Mouse (Mus musculus) liver (tissue): ENCODE results near the gene Macrod1.
A peak's percentile ranks its signal among the peaks of the same experiment; 100 is the strongest.

Source experiments
- DNase-seq: peaks from one replicate; pipeline ENCODE4 v3.0.0-alpha.2; 2020; ENCODE audit warnings: mixed read lengths

Macrod1 gene

GRCm38 (mm10) chr19:7116038-7116731 lies 59.6 kb downstream of the Macrod1 start:
- no peak for DNase-seq

- peak; percentile 80 for DNase-seq
Measured at GRCm38 (mm10) chr19:7117141-7117540, 60.5 kb downstream of the Macrod1 start.

GRCm38 (mm10) chr19:7117653-7118307 lies 61.2 kb downstream of the Macrod1 start:
- DNase-seq, result peak; percentile 76

- no peak for DNase-seq
Measured at GRCm38 (mm10) chr19:7121252-7121651, 64.6 kb downstream of the Macrod1 start.

GRCm38 (mm10) chr19:7122277-7122676 lies 65.7 kb downstream of the Macrod1 start:
- no peak for DNase-seq

- DNase-seq, result no peak
Measured at GRCm38 (mm10) chr19:7122698-7123306, 66.2 kb downstream of the Macrod1 start.

- no peak for DNase-seq
Measured at GRCm38 (mm10) chr19:7125526-7126156, 69.0 kb downstream of the Macrod1 start.

GRCm38 (mm10) chr19:7126209-7126608 lies 69.6 kb downstream of the Macrod1 start:
- no peak for DNase-seq

GRCm38 (mm10) chr19:7126933-7127332 lies 70.3 kb downstream of the Macrod1 start:
- DNase-seq, result no peak

GRCm38 (mm10) chr19:7128551-7129475 lies 72.2 kb downstream of the Macrod1 start:
- no peak for DNase-seq

- no peak for DNase-seq
Measured at GRCm38 (mm10) chr19:7130317-7130716, 73.7 kb downstream of the Macrod1 start.

- DNase-seq, result no peak
Measured at GRCm38 (mm10) chr19:7133436-7133835, 76.8 kb downstream of the Macrod1 start.

GRCm38 (mm10) chr19:7134631-7135091 lies 78.1 kb downstream of the Macrod1 start:
- DNase-seq, result peak; percentile 45

- DNase-seq, result peak; percentile 40
Measured at GRCm38 (mm10) chr19:7135525-7135924, 78.9 kb downstream of the Macrod1 start.

- DNase-seq, result peak; percentile 34
Measured at GRCm38 (mm10) chr19:7136016-7136415, 79.4 kb downstream of the Macrod1 start.

GRCm38 (mm10) chr19:7136714-7137498 lies 80.3 kb downstream of the Macrod1 start:
- DNase-seq, result no peak

- no peak for DNase-seq
Measured at GRCm38 (mm10) chr19:7138327-7138726, 81.7 kb downstream of the Macrod1 start.

- DNase-seq, result no peak
Measured at GRCm38 (mm10) chr19:7139321-7139720, 82.7 kb downstream of the Macrod1 start.

GRCm38 (mm10) chr19:7140373-7140772 lies 83.8 kb downstream of the Macrod1 start:
- DNase-seq, result no peak

GRCm38 (mm10) chr19:7140856-7141421 lies 84.3 kb downstream of the Macrod1 start:
- DNase-seq, result no peak
